Mouse (Mus musculus) embryonic facial prominence, embryonic 11.5 days (tissue): ENCODE measurements at regions not wholly inside any gene's neighbourhood (a gene's known extent, or its start where the extent isn't known, plus 50 kb on each side); places are given as distances from the start of the nearest gene placed in this dataset.

Source experiments
- ATAC-seq: fragments of 200-750 bp; cut with Nextera tagmentation; replicated peaks from 2 replicates; pipeline ENCODE4 v1.8.0; 2017; ENCODE audit warnings: low read depth; ENCODE audit not compliant: insufficient number of reproducible peaks, low FRiP score, low TSS enrichment
- DNase-seq: peaks from one replicate; pipeline ENCODE4 v3.0.0-alpha.2; 2015; ENCODE audit warnings: low spot score
- H3K27ac ChIP-seq: fragments of 300-500 bp; sonication (generic); replicated peaks from 2 replicates; pipeline ENCODE4 v1.5.1; 2014; ENCODE audit warnings: mild to moderate bottlenecking, low read depth, low read length, control low read depth
- H3K27me3 ChIP-seq: fragments of 300-500 bp; sonication (generic); 2 replicates; pipeline ENCODE4 v1.6.1; 2014; ENCODE audit warnings: mild to moderate bottlenecking, low read length, moderate library complexity, mixed read lengths; ENCODE audit not compliant: control insufficient read depth, insufficient read depth
- H3K36me3 ChIP-seq: fragments of 300-500 bp; sonication (generic); replicated peaks from 2 replicates; pipeline ENCODE4 v1.6.1; 2014; ENCODE audit warnings: low read depth, mild to moderate bottlenecking, low read length, moderate library complexity, mixed read lengths; ENCODE audit not compliant: control insufficient read depth, insufficient read depth
- H3K4me1 ChIP-seq: fragments of 300-500 bp; sonication (generic); 2 replicates; pipeline ENCODE4 v1.6.1; 2014; ENCODE audit warnings: low read length, mixed read lengths; ENCODE audit not compliant: control insufficient read depth, insufficient read depth
- H3K4me2 ChIP-seq: fragments of 300-500 bp; sonication (generic); 2 replicates; pipeline ENCODE4 v1.6.1; 2014; ENCODE audit warnings: low read depth, mild to moderate bottlenecking, control low read depth, low read length, moderate library complexity
- H3K4me3 ChIP-seq: fragments of 300-500 bp; sonication (generic); 2 replicates; pipeline ENCODE4 v1.5.1; 2014; ENCODE audit warnings: low read depth, low read length, control low read depth
- H3K9ac ChIP-seq: fragments of 300-500 bp; sonication (generic); replicated peaks from 2 replicates; pipeline ENCODE4 v1.6.1; 2014; ENCODE audit warnings: mild to moderate bottlenecking, control low read depth, low read length
- H3K9me3 ChIP-seq: fragments of 300-500 bp; sonication (generic); replicated peaks from 2 replicates; pipeline ENCODE4 v1.6.1; 2016; ENCODE audit warnings: mild to moderate bottlenecking, low read length, inconsistent platforms, mixed read lengths; ENCODE audit not compliant: control insufficient read depth
- WGBS: fragments of 180-500 bp; shearing (Covaris S2); extraction: QIAGEN DNeasy Blood & Tissue Kit; methylation state at CpG from one replicate; pipeline ENCODE4 v1.1.7; 2014; 5-methylcytosine and 5-hydroxymethylcytosine counted together

DNA sequence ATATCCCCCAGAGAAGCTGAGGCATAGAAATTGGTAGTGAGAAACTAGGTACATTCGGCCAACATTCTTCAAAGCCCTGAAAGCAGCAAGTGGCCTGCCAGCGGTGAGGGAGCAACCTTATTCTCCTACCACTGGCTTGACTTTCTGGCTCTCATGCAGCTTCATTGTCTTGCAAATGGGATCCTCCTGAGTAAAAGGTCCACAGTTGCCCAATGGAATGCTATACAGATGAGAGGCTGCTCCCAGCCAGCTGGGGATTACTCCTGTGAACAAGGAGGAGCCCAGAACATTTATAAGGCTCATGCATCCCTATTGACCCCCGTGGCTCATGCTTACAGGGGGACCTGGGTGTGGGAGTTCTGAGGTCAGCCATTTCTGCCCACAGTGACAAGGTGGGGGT, 1675.9 kb upstream of the Gm6569 start:
- 51% methylated on average over 3 of the region's 3 CpGs for WGBS
- Histone ChIP-seq H3K9ac (no peak overlapping the region), H3K9me3 (no peaks in the 10 kb centered on the region), H3K27me3 (no peaks in the 10 kb centered on the region), H3K4me1 (no peaks in the 10 kb centered on the region), H3K27ac (no peak overlapping the region), H3K36me3 (no peaks in the 10 kb centered on the region), H3K4me3 (no peak overlapping the region), H3K4me2 (no peak overlapping the region)
- DNase-seq, result no peak
- no peak for ATAC-seq

DNA sequence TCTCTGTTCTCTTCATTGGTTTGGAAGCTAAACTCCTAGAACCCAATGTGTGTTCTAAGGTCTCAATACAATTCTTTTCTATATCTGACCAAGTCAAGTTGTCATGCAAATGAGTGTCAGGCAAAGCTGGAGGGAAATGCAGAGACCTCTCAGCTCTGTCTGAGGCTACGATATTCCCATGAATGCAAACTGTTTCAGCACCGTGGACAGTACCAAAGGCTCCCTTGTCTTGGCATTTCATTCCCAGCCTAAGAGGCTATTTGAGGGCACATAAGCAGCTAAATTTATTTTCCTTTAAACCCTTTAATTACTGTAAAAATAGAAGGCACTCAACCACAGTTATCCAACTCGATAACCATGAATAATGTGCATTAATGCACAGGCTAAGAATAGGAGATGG, 1633.5 kb upstream of the Gm6569 start:
- ATAC-seq (no peak), DNase-seq (peak; percentile 84)
- Histone ChIP-seq H3K4me3 (no peak overlapping the region), H3K4me2 (no peak overlapping the region), H3K27ac (no peak overlapping the region), H3K9me3 (no peaks in the 10 kb centered on the region), H3K27me3 (no peaks in the 10 kb centered on the region), H3K36me3 (no peaks in the 10 kb centered on the region), H3K9ac (no peak overlapping the region), H3K4me1 (no peaks in the 10 kb centered on the region)
- 40% methylated on average over 3 of the region's 3 CpGs for WGBS

DNA sequence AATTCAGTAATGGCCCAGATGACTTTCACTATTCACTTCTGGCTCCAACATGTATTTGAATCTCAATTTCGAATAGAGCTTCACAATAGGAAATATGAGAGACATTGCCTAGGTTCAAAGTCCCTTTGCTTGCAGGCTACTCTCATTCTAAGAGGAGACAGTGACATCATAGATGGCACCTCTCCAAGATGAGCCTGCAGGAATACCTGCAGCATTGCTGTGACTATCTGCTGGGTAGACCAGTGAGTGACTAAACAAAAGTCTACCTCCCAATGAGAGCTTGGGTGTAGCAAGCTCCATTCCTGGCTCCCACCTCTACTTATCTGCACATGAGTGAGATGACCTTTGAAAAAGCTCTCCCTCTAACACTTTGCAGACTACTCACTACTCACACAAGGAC, 1632.6 kb upstream of the Gm6569 start:
- ATAC-seq, result no peak
- no peaks in the 10 kb centered on the region for H3K27me3 ChIP-seq
- WGBS, result 62% methylated on average over 1 of the region's 1 CpGs
- H3K9ac ChIP-seq, result no peak overlapping the region
- no peaks in the 10 kb centered on the region for H3K36me3 ChIP-seq
- no peaks in the 10 kb centered on the region for H3K9me3 ChIP-seq
- H3K4me3 ChIP-seq, result no peak overlapping the region
- no peak overlapping the region for H3K4me2 ChIP-seq
- H3K4me1 ChIP-seq, result no peaks in the 10 kb centered on the region
- H3K27ac ChIP-seq, result no peak overlapping the region
- no peak for DNase-seq

DNA sequence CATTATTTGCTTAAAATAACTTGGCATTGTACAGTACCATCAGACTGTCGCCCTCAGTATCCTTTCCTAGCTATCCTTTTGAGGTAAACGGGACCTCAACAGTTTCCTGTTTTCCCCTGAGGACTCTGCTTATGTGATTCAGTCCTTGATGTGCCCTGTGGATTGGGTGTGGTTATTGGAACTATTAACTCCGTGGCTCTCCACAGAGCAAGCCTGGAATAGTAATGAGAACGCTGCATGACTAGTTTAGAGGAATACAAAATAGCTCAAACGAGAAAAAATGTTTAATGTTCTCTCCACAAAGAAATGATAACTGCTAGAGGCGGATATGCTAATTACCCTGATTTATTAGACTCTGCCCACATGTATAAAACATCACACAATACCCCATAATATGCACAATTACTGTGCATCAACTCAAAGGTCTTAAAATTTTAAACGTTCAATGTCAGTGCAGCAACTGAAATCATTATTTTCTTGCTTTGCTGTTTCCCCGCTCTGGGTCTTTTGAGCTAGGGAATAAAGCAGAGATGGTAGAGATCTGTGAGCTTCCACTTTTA, 1629.0 kb upstream of the Gm6569 start:
- no peak for ATAC-seq
- WGBS, result 68% methylated on average over 8 of the region's 8 CpGs
- DNase-seq, result no peak

DNA sequence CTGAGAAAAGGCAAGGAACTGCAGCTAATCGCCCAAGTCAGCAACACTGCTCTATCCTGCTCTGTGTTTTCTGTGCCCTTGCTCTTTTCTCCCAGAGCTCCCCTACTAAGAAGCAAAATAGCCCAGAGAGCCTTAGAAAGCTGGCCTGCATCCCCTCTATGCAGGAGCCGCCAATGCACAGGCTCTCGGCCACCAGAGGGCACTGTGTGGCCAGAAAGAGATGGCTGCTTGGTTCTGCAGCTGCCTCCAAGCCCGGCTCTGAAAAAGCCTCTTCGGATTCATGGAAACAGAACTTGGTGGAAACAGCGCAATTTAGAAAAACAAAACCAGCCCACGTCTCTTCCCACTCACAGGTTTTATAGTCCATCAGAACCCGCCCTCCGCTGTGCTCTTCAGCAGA, 1628.4 kb upstream of the Gm6569 start:
- H3K4me2 ChIP-seq, result no peak overlapping the region
- no peaks in the 10 kb centered on the region for H3K4me1 ChIP-seq
- no peak overlapping the region for H3K9ac ChIP-seq
- no peaks in the 10 kb centered on the region for H3K36me3 ChIP-seq
- no peak overlapping the region for H3K4me3 ChIP-seq
- H3K27ac ChIP-seq, result no peak overlapping the region
- WGBS, result 7% methylated on average over 9 of the region's 9 CpGs
- ATAC-seq, result no peak
- H3K9me3 ChIP-seq, result no peaks in the 10 kb centered on the region
- no peaks in the 10 kb centered on the region for H3K27me3 ChIP-seq
- DNase-seq, result peak; percentile 76

More for the DNA sequence above, 1629.0 kb upstream of the Gm6569 start:
- Histone ChIP-seq H3K9me3 (no peaks in the 10 kb centered on the region), H3K36me3 (no peaks in the 10 kb centered on the region), H3K4me1 (no peaks in the 10 kb centered on the region), H3K27ac (no peak overlapping the region), H3K27me3 (no peaks in the 10 kb centered on the region), H3K9ac (no peak overlapping the region), H3K4me3 (no peak overlapping the region), H3K4me2 (no peak overlapping the region)

DNA sequence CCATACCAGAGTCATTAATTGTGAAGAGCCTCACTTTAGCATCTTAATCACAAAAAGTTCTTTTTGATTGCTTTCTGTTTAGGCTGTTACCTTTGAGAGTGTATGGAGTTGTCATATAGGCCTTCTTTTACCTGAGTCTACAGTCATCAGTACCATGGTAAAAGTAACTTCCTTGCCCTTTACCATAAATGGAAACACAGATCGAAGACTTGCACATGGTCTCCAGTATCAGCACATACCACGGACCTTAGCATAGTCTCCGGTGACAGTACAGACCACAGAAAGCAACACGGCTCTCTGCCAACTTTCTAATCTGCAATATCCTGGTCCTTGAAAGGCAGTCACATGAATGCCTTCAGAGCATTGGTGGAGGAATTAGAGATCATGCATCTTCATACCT, 1626.8 kb upstream of the Gm6569 start:
- no peaks in the 10 kb centered on the region for H3K27me3 ChIP-seq
- 87% methylated on average over 4 of the region's 4 CpGs for WGBS

DNA sequence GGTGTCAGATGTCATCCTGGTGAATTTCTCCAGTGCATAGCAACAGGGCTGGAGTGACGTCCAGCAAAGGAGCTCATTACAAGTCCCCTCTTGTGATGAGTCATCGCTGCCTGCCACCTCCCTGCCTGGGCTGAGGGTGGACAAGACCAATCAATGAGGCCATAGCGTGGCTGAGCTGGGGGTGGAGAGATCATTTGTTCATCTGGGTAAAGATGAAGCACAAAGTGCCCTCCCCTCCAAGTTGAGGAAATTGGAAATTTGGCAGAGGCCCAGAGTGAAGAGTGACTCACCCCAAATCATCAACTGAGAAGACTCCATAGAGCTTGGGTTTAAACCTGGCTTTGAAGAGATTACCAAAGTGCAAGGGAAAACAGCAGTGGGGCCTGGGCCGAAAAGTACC, 1626.3 kb upstream of the Gm6569 start:
- no peaks in the 10 kb centered on the region for H3K27me3 ChIP-seq
- H3K4me3 ChIP-seq, result no peak overlapping the region
- H3K36me3 ChIP-seq, result no peaks in the 10 kb centered on the region
- no peak overlapping the region for H3K9ac ChIP-seq
- no peaks in the 10 kb centered on the region for H3K4me1 ChIP-seq
- ATAC-seq (no peak), DNase-seq (no peak)
- no peak overlapping the region for H3K27ac ChIP-seq
- no peak overlapping the region for H3K4me2 ChIP-seq
- H3K9me3 ChIP-seq, result no peaks in the 10 kb centered on the region
- 63% methylated on average over 4 of the region's 4 CpGs for WGBS

More for the DNA sequence above, 1626.8 kb upstream of the Gm6569 start:
- no peak overlapping the region for H3K9ac ChIP-seq
- H3K4me1 ChIP-seq, result no peaks in the 10 kb centered on the region
- no peak overlapping the region for H3K27ac ChIP-seq
- no peaks in the 10 kb centered on the region for H3K9me3 ChIP-seq
- H3K4me3 ChIP-seq, result no peak overlapping the region
- DNase-seq (no peak), ATAC-seq (no peak)
- H3K36me3 ChIP-seq, result no peaks in the 10 kb centered on the region
- H3K4me2 ChIP-seq, result no peak overlapping the region

DNA sequence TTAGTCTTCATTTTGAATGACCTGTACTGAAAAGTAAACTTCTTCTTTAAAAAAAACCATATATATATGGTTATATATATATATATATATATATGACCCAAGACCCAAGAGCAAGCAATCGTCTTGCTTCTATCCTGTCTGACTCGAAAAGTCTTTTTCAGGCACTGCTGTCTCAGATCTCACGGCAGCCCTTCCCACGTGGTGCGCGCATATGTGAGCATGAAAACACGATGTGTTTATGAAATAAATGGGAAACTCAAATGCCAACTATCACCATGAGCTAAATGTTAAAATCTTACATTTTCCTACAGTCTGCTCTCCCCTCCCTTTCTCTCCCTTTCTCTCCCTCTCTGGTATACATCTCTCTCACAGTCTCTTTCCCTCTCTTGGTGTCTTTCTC, 1625.4 kb upstream of the Gm6569 start:
- no peak for ATAC-seq

More for the DNA sequence above, 1625.4 kb upstream of the Gm6569 start:
- no peak overlapping the region for H3K4me3 ChIP-seq
- no peaks in the 10 kb centered on the region for H3K4me1 ChIP-seq
- no peaks in the 10 kb centered on the region for H3K27me3 ChIP-seq
- H3K36me3 ChIP-seq, result no peaks in the 10 kb centered on the region
- 89% methylated on average over 7 of the region's 7 CpGs for WGBS
- no peak overlapping the region for H3K9ac ChIP-seq
- no peaks in the 10 kb centered on the region for H3K9me3 ChIP-seq
- H3K4me2 ChIP-seq, result no peak overlapping the region
- no peak for DNase-seq
- H3K27ac ChIP-seq, result no peak overlapping the region
